Mouse (Mus musculus): ENCODE measurements around the gene Rrp9.
A peak's percentile ranks its signal among the peaks of the same experiment; 100 is the strongest.

The Rrp9 gene

GRCm38 (mm10) chr9:106475663-106476001 lies at the start of gene Rrp9:
Rrp9 (plus strand) TSS chr9:106475963.
- no peak for DNase-seq (ENCODE audit: low spot score)

- no peak for DNase-seq (ENCODE audit: low spot score)
Measured at GRCm38 (mm10) chr9:106428719-106429220, 47.0 kb upstream of the Rrp9 start.

GRCm38 (mm10) chr9:106429221-106430014 lies 46.3 kb upstream of the Rrp9 start, which contains the start of gene Rpl29:
Rpl29 (plus strand) TSS chr9:106429454.
- peak; percentile 94 for DNase-seq (ENCODE audit: low spot score)

- no peak for DNase-seq (ENCODE audit: low spot score)
Measured at GRCm38 (mm10) chr9:106430015-106430264, 45.8 kb upstream of the Rrp9 start.

- no peak for DNase-seq (ENCODE audit: low spot score)
Measured at GRCm38 (mm10) chr9:106433389-106433788, 42.4 kb upstream of the Rrp9 start.

GRCm38 (mm10) chr9:106436566-106436965 lies 39.2 kb upstream of the Rrp9 start:
- no peak for DNase-seq (ENCODE audit: low spot score)

GRCm38 (mm10) chr9:106442680-106443079 lies 33.1 kb upstream of the Rrp9 start:
- no peak for DNase-seq (ENCODE audit: low spot score)

- no peak for DNase-seq (ENCODE audit: low spot score)
Measured at GRCm38 (mm10) chr9:106444836-106445235, 30.9 kb upstream of the Rrp9 start.

- DNase-seq (ENCODE audit: low spot score), result peak; percentile 89
Measured at GRCm38 (mm10) chr9:106447348-106447747, 28.4 kb upstream of the Rrp9 start, which contains the start of the genes Abhd14b and Abhd14a. Abhd14b (plus strand) TSS chr9:106447459. Abhd14a (minus strand) TSS chr9:106447678.

- no peak for DNase-seq (ENCODE audit: low spot score)
Measured at GRCm38 (mm10) chr9:106447951-106448350, 27.8 kb upstream of the Rrp9 start.

- peak; percentile 54 for DNase-seq (ENCODE audit: low spot score)
Measured at GRCm38 (mm10) chr9:106448498-106449031, 27.2 kb upstream of the Rrp9 start.

- DNase-seq (ENCODE audit: low spot score), result no peak
Measured at GRCm38 (mm10) chr9:106449947-106450346, 25.8 kb upstream of the Rrp9 start.

- DNase-seq (ENCODE audit: low spot score), result no peak
Measured at GRCm38 (mm10) chr9:106450661-106451060, 25.1 kb upstream of the Rrp9 start.

- DNase-seq (ENCODE audit: low spot score), result no peak
Measured at GRCm38 (mm10) chr9:106451298-106451697, 24.5 kb upstream of the Rrp9 start.

GRCm38 (mm10) chr9:106451899-106452298 lies 23.9 kb upstream of the Rrp9 start:
- DNase-seq (ENCODE audit: low spot score), result no peak

GRCm38 (mm10) chr9:106452351-106452750 lies 23.4 kb upstream of the Rrp9 start:
- DNase-seq (ENCODE audit: low spot score), result no peak

GRCm38 (mm10) chr9:106452821-106453220 lies 22.9 kb upstream of the Rrp9 start:
- no peak for DNase-seq (ENCODE audit: low spot score)

- DNase-seq (ENCODE audit: low spot score), result no peak
Measured at GRCm38 (mm10) chr9:106453271-106454070, 22.3 kb upstream of the Rrp9 start, which contains the start of gene Pcbp4. Pcbp4 (plus strand) TSS chr9:106453291.

GRCm38 (mm10) chr9:106454071-106454761 lies 21.5 kb upstream of the Rrp9 start:
- no peak for DNase-seq (ENCODE audit: low spot score)

- no peak for DNase-seq (ENCODE audit: low spot score)
Measured at GRCm38 (mm10) chr9:106454888-106455681, 20.7 kb upstream of the Rrp9 start.

All from urinary bladder, postnatal 25 days (tissue).